Mouse (Mus musculus): ENCODE results near the gene Sox12.
A peak's percentile ranks its signal among the peaks of the same experiment; 100 is the strongest.
"Not testable (repeated sequence)": the region's sequence is repeated elsewhere in the genome, so short reads cannot be mapped to it uniquely, and the experiment has no call there.

Sox12 gene

GRCm38 (mm10) chr2:152399122-152399542 is 1.3 kb upstream of the Sox12 start:
- DNase-seq, result peak; percentile 70 to 73

GRCm38 (mm10) chr2:152398691-152399090 is 828 bp upstream of the Sox12 start:
- peak; percentile 95 to 96 for DNase-seq

- DNase-seq, result peak; percentile 90 to 92
These were observed 766 bp downstream of the Sox12 start for GRCm38 (mm10) chr2:152397004-152397589.

- peak; percentile 94 to 96 for DNase-seq
These were observed 1.5 kb downstream of the Sox12 start for GRCm38 (mm10) chr2:152396110-152397003.

GRCm38 (mm10) chr2:152395271-152395920 is 2.5 kb downstream of the Sox12 start:
- peak; percentile 57 for DNase-seq

- DNase-seq, result no peak
These were observed 4.4 kb downstream of the Sox12 start for GRCm38 (mm10) chr2:152393225-152394017.

- peak; percentile 67 to 77 for DNase-seq
These were observed 5.1 kb downstream of the Sox12 start for GRCm38 (mm10) chr2:152392786-152393185.

GRCm38 (mm10) chr2:152384191-152384590 is 13.7 kb downstream of the Sox12 start:
- DNase-seq, result no peak

- peak; percentile 61 to 66 for DNase-seq
These were observed 21.5 kb downstream of the Sox12 start, which contains the start of gene Nrsn2 for GRCm38 (mm10) chr2:152376345-152376741. Nrsn2 (minus strand) TSS chr2:152376638.

GRCm38 (mm10) chr2:152375652-152376344 is 22.1 kb downstream of the Sox12 start:
- peak; percentile 83 to 84 for DNase-seq

- no peak for DNase-seq
These were observed 24.3 kb downstream of the Sox12 start for GRCm38 (mm10) chr2:152373547-152373946.

- no peak for DNase-seq
These were observed 25.2 kb downstream of the Sox12 start for GRCm38 (mm10) chr2:152372661-152373060.

GRCm38 (mm10) chr2:152372104-152372503 is 25.8 kb downstream of the Sox12 start:
- no peak for DNase-seq

- peak; percentile 77 to 82 for DNase-seq
These were observed 29.2 kb downstream of the Sox12 start for GRCm38 (mm10) chr2:152368532-152369140.

- no peak for DNase-seq
These were observed 29.9 kb downstream of the Sox12 start for GRCm38 (mm10) chr2:152367917-152368316.

- DNase-seq, result peak; percentile 91 to 94
These were observed 34.4 kb downstream of the Sox12 start for GRCm38 (mm10) chr2:152363245-152364147.

GRCm38 (mm10) chr2:152361193-152361592 is 36.7 kb downstream of the Sox12 start:
- DNase-seq, result no peak

GRCm38 (mm10) chr2:152360271-152360775 is 37.5 kb downstream of the Sox12 start:
- no peak for DNase-seq

GRCm38 (mm10) chr2:152359616-152360015 is 38.2 kb downstream of the Sox12 start:
- DNase-seq, result no peak

GRCm38 (mm10) chr2:152358977-152359376 is 38.9 kb downstream of the Sox12 start:
- DNase-seq, result not testable (repeated sequence)

Measured in cerebellum, postnatal 10 days (tissue).